Mouse (Mus musculus): ENCODE results near the gene Mettl6.
A peak's percentile ranks its signal among the peaks of the same experiment; 100 is the strongest.

The Mettl6 gene

DNA sequence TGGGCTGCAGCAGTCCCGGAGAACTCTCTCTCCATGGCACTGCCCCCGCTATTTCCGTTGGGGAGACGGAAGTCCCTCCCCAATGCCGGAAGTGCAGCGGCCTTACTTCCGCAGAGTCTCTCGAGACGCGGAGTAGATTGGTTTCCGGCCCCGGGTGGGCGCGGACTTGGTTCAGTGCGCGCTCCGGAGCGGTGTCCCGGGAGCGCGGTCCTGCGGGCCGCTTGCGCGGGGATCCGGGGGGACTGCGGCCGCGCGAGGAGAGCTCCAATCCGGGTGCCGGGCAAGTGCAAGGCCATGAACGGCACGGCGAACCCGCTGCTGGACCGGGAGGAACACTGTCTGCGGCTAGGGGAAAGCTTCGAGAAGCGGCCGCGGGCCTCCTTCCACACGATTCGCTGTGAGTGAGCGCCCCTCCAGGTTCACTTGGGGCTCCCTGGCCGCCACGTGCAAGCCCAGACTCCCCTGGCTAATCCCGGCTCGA is at the start of gene Mettl6:
Gene Mettl6 (minus strand): TSS at position 66 of the 481 bp plus-strand sequence.
- peak; percentile 90 to 92 for DNase-seq (ENCODE audit: low spot score in 2 of 2)

GRCm38 (mm10) chr14:31543885-31544442 is 49.1 kb upstream of the Mettl6 start:
- DNase-seq (ENCODE audit: low spot score in 2 of 2) = no peak

GRCm38 (mm10) chr14:31537298-31537697 is 42.5 kb upstream of the Mettl6 start:
- DNase-seq (ENCODE audit: low spot score in 2 of 2) = no peak

DNA sequence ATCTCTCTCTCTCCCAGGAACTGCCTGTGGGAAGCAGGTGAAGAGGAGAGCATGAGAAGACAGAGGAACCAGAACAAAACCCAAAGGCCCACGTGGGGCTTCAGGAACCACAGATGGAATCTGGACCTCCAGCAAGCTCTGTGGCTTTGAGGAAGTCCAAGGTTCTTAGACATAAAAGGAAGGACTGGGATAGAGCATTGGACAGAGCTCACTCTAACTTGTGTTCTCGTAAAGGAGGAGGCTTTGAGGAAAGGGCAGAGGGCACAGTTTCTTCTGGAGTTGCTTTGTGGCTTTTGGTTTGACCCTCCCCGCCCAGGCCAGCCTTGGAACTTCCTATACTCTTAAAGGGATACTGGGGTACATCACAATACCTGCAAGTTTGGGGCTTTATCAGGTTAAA is 37.8 kb upstream of the Mettl6 start:
- no peak for DNase-seq (ENCODE audit: low spot score in 2 of 2)

DNA sequence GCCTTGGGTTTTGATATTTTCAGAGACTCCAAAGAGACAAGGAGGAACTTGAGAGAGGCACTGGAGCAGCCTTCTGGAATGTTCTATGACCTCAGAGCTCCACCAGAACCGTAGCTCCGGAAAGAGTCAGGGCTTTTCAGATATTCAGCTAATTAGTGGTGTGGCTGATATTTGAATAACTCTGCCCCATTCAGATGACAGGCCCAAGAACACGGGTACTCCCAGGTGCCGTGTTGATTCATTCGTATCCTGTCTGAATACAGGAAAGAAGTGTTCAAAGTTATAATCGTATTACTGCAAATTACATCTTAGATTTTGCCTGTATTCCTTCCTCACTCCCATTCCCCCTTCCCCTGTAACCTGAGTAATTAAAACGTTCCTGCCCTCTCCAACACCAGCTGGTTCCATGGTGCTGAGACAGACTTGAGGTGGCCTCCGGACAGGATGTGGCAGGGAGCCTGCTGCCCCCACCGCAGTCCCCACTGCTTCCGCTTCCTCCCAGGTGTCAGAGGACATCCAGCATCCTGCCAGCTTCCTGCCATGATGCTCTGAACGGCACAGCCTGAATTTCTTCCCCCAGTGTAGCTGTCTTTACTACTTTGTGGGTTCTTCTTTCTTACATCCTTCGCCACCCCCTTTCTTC is 36.8 kb upstream of the Mettl6 start:
- DNase-seq (ENCODE audit: low spot score in 2 of 2) = no peak

DNA sequence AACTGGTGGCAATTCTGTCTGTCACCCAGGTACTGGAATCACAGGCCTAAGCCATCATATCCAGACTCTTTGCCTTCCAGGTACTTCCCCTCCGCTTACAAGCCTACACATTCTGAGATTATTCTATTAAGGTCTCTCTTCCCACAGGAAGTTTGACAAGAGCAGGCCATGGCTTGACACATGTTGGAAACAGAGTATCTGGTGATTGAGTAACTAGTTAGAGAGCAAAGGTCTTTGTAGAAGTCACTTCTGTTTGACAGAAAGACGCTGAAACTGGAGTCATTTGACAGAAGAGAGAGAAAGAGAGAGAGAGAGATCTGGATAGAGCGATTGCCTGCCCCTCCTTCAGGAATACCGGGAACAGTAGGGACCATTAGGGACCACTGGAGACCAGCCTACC is 36.0 kb upstream of the Mettl6 start:
- no peak for DNase-seq (ENCODE audit: low spot score in 2 of 2)

DNA sequence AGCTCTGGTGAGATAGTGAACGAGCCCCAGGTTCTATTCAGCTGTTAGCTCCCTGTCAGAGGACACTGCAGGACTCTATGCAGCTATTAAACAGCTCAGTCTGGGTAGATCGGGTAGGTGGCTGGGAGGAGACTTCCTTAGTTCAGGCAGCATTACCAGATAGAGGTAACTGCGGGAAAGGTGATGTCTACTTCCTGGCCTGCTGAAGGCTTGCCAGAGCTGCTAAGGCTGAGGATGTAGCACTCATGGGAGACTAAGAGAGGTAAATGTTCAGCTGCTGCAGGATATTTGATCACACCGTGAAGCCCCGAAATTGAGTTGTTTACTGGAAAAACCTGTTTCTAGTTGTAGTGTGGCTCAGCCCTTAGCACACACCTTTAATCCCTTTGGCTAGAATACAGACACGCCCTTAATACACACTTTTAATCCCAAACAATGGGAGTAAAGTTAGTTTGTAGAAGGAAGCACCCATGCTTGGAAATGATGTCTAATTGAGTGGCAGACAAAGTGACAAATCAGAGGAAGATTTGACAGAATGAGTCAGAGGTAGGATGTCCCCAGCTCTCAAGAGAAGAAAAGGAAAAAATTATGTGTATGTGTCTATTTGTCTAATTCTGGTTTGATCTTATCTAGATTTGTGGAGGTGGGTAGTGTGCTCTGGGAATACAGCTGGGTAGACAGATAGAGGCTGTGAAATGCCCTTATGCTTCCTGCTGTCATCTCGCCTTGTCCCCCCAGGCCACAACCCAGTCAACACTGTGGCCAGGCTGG is 30.4 kb upstream of the Mettl6 start:
- DNase-seq (ENCODE audit: low spot score in 2 of 2) = no peak

- DNase-seq (ENCODE audit: low spot score in 2 of 2) = no peak
Observed at GRCm38 (mm10) chr14:31521318-31521717, 26.5 kb upstream of the Mettl6 start.

DNA sequence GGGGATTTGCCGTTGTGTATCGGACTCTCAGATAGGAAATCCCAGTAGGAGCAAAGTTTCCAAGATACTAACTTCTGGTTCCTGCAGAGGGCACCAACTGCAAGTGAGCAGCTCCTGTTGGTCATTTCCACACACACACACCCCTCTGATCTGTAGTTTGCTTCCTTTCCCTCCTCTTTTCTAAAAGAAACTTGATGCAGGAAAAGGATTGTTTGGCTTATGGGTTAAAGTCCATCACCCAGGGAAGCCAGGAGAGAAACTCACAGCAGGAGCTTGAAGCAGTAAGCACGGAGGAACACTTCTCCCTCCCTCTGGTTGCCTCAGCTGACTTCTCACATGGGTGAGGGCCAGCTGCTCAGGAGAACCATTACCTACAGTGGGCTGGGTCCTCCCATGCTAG is 24.3 kb upstream of the Mettl6 start:
- DNase-seq (ENCODE audit: low spot score in 2 of 2) = peak in 1 of 2 experiments; percentile 14

DNA sequence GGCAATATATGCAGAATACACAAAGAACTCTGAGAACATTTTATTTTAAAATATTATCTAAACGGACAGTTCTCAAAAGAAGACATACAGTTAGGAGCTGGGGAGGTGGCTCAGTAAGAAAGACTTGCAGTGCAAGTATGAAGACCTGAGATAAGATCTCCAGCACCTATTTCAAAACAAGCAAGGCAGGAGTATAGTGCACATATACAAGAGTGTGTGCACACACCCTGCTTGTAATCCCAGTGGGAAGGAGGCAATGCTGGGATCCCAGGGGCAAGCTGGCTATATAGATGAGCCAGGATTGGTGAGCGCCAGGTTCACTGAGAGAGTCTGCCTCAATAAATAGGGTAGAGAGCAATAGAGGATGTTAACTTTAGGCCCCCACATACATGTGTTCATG is 21.1 kb upstream of the Mettl6 start:
- no peak for DNase-seq (ENCODE audit: low spot score in 2 of 2)

- DNase-seq (ENCODE audit: low spot score in 2 of 2) = no peak
Observed at GRCm38 (mm10) chr14:31510322-31510721, 15.5 kb upstream of the Mettl6 start.

DNA sequence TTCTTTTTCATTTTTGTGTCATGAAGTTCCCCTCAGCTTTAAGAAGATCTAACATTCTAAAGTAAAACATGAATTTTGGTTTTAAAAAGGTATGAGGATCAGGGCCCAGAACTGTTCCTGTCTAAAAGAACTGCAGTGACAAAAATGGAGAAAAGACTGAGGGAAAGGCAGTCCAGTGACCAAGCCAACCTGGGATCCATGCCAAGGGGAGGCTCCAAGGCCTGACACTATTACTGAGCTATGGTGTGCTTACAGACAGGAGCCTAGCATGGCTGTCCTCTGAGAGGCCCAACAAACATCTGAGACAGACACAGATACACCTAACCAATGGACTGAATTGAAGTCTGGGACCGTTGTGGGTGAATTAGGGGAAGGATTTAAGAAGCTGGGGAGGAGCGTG is 15.1 kb upstream of the Mettl6 start:
- no peak for DNase-seq (ENCODE audit: low spot score in 2 of 2)

- DNase-seq (ENCODE audit: low spot score in 2 of 2) = no peak
Observed at GRCm38 (mm10) chr14:31506456-31506855, 11.6 kb upstream of the Mettl6 start.

DNA sequence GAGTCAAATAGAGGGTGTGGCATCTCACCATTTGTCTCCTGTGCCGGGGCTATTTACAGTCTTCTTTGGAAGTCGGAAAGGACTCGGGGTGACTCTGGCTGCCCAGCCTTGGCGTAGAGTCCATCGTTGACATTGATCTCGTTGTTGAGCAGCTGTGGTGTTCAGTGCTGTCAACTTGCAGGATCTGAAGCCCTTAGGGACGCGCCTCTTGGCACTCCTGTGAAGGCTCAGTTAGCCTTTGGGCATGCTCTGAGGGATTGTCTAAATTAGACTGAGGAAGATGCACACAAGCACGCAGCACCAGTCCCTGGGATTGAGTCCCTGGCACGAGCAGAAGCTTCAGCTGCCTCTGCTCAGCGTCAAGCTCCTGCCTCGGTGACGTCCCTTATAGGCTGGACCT is 8.6 kb upstream of the Mettl6 start:
- no peak for DNase-seq (ENCODE audit: low spot score in 2 of 2)

GRCm38 (mm10) chr14:31499526-31499925 is 4.7 kb upstream of the Mettl6 start:
- no peak for DNase-seq (ENCODE audit: low spot score in 2 of 2)

GRCm38 (mm10) chr14:31496241-31496646 is 1.4 kb upstream of the Mettl6 start:
- no peak for DNase-seq (ENCODE audit: low spot score in 2 of 2)

DNA sequence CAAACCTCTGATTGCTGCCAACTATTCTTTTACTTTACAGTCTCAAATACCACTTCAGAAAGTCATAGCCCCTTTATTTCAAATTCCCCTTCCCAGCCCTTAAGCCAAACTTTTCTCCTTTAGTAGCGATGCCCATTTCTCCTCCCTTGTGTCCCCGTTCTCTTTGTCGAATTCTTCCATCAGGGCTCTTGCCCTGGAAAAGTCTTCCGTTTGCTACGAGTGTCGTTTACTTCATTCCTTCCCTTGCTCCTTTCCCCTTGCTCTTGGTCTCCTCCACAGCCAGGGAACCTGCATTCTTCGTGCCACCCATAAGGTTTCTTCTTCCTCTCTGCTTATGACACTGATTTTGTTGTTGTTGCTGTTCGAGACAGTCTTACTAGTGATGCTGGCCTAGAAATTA is 698 bp upstream of the Mettl6 start:
- no peak for DNase-seq (ENCODE audit: low spot score in 2 of 2)

DNA sequence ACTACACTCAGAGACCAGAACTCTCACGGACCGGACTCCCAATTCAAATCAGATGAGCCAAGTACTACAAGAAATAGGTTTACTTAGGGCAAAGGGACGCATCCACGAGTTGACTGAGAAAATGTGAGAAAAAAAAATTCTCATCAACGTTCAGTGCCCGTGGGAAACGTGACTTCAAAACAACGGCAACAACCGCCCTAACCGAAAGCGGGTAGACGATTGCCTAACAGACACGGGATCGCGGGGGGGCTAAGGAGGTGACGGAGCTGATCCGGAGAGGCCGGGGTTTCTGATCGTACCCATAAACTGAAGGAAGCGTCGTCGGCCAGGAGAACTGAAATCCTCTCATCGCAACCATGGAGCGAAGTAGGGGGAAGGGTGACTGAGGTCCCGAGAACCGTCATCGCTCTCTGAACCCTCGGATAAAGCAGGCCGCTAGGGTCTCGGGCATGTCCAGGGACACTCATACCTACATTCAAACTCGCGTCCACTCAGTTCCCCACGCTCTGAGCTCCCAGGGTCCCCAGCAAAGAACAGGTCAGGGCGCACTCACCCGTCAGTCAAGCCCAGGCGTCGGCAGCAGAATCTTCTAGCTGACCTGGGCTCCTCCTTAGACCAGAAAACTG is 378 bp downstream of the Mettl6 start, which contains the start of gene Eaf1:
Gene Eaf1 (plus strand): TSS at position 51 of the 626 bp plus-strand sequence.
- DNase-seq (ENCODE audit: low spot score in 2 of 2) = peak in 1 of 2 experiments; percentile 24

- no peak for DNase-seq (ENCODE audit: low spot score in 2 of 2)
Observed at GRCm38 (mm10) chr14:31493901-31494300, 939 bp downstream of the Mettl6 start.

DNA sequence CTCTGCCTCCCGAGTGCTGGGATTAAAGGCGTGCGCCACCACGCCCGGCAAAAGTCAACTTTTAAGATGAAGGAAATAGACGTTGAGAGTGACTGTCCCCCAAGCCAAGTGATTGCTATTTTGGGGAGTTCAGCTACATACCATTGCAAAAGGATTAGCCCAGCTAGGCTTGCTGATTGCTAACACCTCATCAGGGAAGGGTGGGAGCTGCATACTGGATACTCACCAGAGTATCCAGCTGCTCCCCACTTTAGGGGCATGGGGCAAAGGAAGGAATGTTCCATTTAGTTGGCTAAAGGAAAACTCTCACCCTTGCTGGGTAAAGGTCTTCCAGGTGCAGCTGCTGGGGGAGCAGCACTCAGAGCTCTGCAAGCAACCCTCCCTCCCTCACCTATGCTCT is 6.8 kb downstream of the Mettl6 start:
- no peak for DNase-seq (ENCODE audit: low spot score in 2 of 2)

DNA sequence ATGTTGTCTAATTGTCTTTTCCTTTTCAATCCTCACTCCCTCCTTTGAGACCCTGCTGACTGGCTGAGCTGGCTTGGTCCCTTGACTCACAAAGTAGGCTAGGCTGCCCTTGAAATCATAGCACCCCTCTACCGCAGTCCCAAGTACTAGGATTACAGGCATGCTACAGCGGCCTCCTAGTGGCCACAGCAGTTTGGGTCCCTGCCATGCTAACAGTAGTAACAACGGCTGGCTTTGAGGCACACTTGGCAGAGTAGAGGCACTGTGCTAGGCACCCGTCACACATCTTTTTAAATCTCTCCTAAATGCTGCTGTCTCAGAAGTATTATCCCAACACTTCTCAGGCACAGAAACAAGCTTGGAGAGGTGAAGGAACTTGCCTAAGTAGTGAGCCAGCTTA is 8.4 kb downstream of the Mettl6 start:
- no peak for DNase-seq (ENCODE audit: low spot score in 2 of 2)

DNA sequence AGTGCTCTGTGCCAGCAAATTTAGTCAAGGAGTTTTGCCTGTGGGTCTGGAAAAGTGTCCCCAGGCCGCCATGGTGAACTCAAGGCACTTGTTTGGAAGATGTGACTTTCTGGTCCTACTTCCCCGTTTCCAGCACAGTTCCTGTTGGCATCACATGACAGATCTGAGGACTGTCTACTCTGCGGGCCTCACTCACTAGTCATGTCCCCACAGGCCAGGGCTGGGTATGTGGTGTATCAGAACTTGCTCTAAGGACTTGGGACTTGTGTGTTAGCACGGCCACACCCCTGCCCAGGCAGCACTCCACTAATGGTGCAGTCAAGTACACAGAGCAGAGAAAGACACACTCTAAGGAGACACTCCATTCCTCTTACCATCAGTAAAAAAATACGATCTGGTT is 12.4 kb downstream of the Mettl6 start:
- no peak for DNase-seq (ENCODE audit: low spot score in 2 of 2)
